Mouse (Mus musculus) testis, adult 2 months (tissue): ENCODE results near the gene Mapk8ip1.

Experiments
- CTCF ChIP-seq: fragments of 200-500 bp; IDR thresholded peaks from 2 replicates; pipeline ENCODE4 v1.5.1; 2012; ENCODE audit warnings: low read depth, mild to moderate bottlenecking, inconsistent platforms, low read length, moderate library complexity; ENCODE audit not compliant: control insufficient read depth, insufficient read depth, insufficient replicate concordance
- POLR2A ChIP-seq: fragments of 200-500 bp; IDR thresholded peaks from 2 replicates; pipeline ENCODE4 v1.6.1; 2012; ENCODE audit warnings: low read depth, mild to moderate bottlenecking, inconsistent platforms, low read length, moderate library complexity; ENCODE audit not compliant: control insufficient read depth

DNA sequence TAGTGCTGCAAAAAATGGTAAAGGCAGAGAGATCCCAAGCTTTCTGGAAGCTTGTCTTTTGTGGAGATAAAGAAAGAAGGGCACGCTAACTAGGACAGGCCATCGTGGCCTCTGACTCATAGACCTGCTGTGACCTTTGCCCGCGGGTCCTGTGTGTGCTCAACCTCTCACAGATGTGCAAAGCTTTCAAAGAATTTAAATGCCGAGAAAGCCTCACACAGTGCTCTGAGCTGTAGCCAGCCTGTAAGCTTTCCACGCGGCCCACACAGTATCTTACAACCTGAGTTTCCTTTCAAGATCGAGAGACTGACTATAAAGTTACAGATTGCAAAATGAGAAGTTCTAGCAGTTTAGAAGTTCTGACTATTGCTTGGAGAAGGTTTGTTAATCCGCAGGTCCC, 44.8 kb upstream of the Mapk8ip1 start:
- TF ChIP-seq CTCF (no peak), POLR2A (no peak)
